In the genomic region with DNA sequence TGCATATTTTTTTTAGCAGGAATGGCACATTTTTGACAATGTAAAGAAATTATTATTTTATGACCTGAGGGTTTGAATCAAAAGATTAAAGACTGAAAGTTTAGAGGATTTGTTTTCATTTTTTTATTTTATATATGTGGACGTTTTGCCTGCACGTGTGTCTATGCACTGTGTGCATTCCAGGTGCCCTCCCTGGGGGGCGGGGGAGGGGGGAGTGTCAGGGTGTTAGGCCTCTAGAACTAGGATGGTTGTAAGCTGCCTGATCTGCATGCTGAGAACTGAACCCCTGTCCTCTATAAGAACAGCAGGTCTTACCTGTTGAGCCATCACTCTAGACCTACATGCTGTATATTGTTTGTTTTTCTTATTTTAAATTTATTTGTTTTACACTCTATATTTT, we compare ENCODE assay signal across 1 mouse cellular context.
TF ChIP-seq lines count a peak whose summit lies in the region.

No protein-coding gene starts in this region.

TF ChIP-seq in CH12.LX, 34 proteins besides CTCF, POLR2A, EP300 and RAD21:
- TF ChIP-seq BHLHE40 (IDR thresholded peaks at IDR 0.05; ENCODE audit: low read depth, low read length) (peak; percentile 71), UBTF (IDR thresholded peaks at IDR 0.05; ENCODE audit: low read depth, low read length) (no peak), MYC (IDR thresholded peaks at IDR 0.05; ENCODE audit: low read depth, low read length) (no peak)
